Mouse (Mus musculus): ENCODE data around the gene Hacd4. TPM values are rescaled to one million over a fixed set of nuclear protein-coding genes. Genes with fewer than 3 reads are reported as not detected.
A peak's percentile ranks its signal among the peaks of the same experiment; 100 is the strongest.

Hacd4 gene
- total RNA-seq, 2 experiments from 2014 or later = 1.5 to 2.0 TPM

GRCm38 (mm10) chr4:88356652-88357051 lies 82.1 kb downstream of the Hacd4 start:
- DNase-seq (ENCODE audit: low spot score in 2 of 2) = peak; percentile 29 to 31

GRCm38 (mm10) chr4:88350910-88351309 lies 87.8 kb downstream of the Hacd4 start:
- peak; percentile 60 to 66 for DNase-seq (ENCODE audit: low spot score in 2 of 2)

Other genes with a start within 250 kb of the Hacd4 start
- gene Ifnb1, start 83.8 kb upstream of the Hacd4 start, total RNA-seq (2021) = not detected
- gene Ifna15, start 119.3 kb upstream of the Hacd4 start, total RNA-seq (2021) = not detected
- not detected for gene Ifna14, start 132.9 kb upstream of the Hacd4 start, total RNA-seq (2021)
- not detected for gene Ifna9, start 153.5 kb upstream of the Hacd4 start, total RNA-seq (2021)
- gene Ifna12, start 164.4 kb upstream of the Hacd4 start, total RNA-seq (2021) = not detected
- gene C87499, start 195.5 kb upstream of the Hacd4 start, total RNA-seq (2021) = not detected
- gene Ifna13, start 205.5 kb upstream of the Hacd4 start, total RNA-seq (2021) = not detected
- not detected for gene Ifna16, start 238.0 kb upstream of the Hacd4 start, total RNA-seq (2021)
- gene Ifna2, start 245.0 kb upstream of the Hacd4 start, total RNA-seq (2021) = not detected